Mouse (Mus musculus) limb, embryonic 14.5 days (tissue): ENCODE measurements around the gene Gpr55. TPM values are rescaled to one million over a fixed set of nuclear protein-coding genes. Genes with fewer than 3 reads are reported as not detected.

ENCODE experiments used
- ATAC-seq: fragments of 200-750 bp; cut with Nextera tagmentation; 2 replicates; pipeline ENCODE4 v1.8.0; 2017; ENCODE audit warnings: low read depth, moderate number of reproducible peaks, moderate TSS enrichment; ENCODE audit not compliant: low FRiP score
- DNase-seq: peaks from one replicate; pipeline ENCODE4 v3.0.0-alpha.2; 2015; ENCODE audit warnings: low spot score
- H3K27ac ChIP-seq: fragments of 300-500 bp; sonication (generic); replicated peaks from 2 replicates; pipeline ENCODE4 v1.5.1; 2014; ENCODE audit warnings: low read depth, mild to moderate bottlenecking, low read length, moderate library complexity, mixed read lengths
- H3K27me3 ChIP-seq: fragments of 300-500 bp; sonication (generic); 2 replicates; pipeline ENCODE4 v1.6.1; 2014; ENCODE audit warnings: low read length, mixed read lengths; ENCODE audit not compliant: control insufficient read depth, insufficient read depth
- H3K36me3 ChIP-seq: fragments of 300-500 bp; sonication (generic); 2 replicates; pipeline ENCODE4 v1.6.1; 2014; ENCODE audit warnings: mild to moderate bottlenecking, low read length, moderate library complexity, mixed read lengths; ENCODE audit not compliant: control insufficient read depth, insufficient read depth
- H3K4me1 ChIP-seq: fragments of 300-500 bp; sonication (generic); 2 replicates; pipeline ENCODE4 v1.6.1; 2014; ENCODE audit warnings: antibody characterized with exemption, low read length, mixed read lengths; ENCODE audit not compliant: control insufficient read depth, insufficient read depth
- H3K4me2 ChIP-seq: fragments of 300-500 bp; sonication (generic); replicated peaks from 2 replicates; pipeline ENCODE4 v1.6.1; 2014; ENCODE audit warnings: low read depth, mild to moderate bottlenecking, low read length, moderate library complexity; ENCODE audit not compliant: severe bottlenecking
- H3K4me3 ChIP-seq: fragments of 300-500 bp; sonication (generic); replicated peaks from 2 replicates; pipeline ENCODE4 v1.5.1; 2014; ENCODE audit warnings: low read length
- H3K9ac ChIP-seq: fragments of 300-500 bp; sonication (generic); 2 replicates; pipeline ENCODE4 v1.6.1; 2014; ENCODE audit warnings: mild to moderate bottlenecking, low read depth, low read length, moderate library complexity; ENCODE audit not compliant: severe bottlenecking
- H3K9me3 ChIP-seq: fragments of 300-500 bp; sonication (generic); 2 replicates; pipeline ENCODE4 v1.6.1; 2016; ENCODE audit warnings: low read length; ENCODE audit not compliant: control insufficient read depth
- POLR2A ChIP-seq: fragments of 200-500 bp; IDR thresholded peaks from 2 replicates; pipeline ENCODE4 v1.8.0; 2012; ENCODE audit warnings: inconsistent platforms, mild to moderate bottlenecking, moderate library complexity, borderline replicate concordance; ENCODE audit not compliant: insufficient read depth, insufficient read length; ENCODE audit errors: extremely low read depth
- WGBS: fragments of 180-500 bp; shearing (Covaris S2); extraction: QIAGEN DNeasy Blood & Tissue Kit; methylation state at CpG from one replicate; pipeline ENCODE4 v1.1.7; 2014; 5-methylcytosine and 5-hydroxymethylcytosine counted together
- polyA plus RNA-seq, 2 experiments: library from polyadenylated mRNA; depleted of rRNA in 1 of 2; stranded (reverse) in 1 of 2; unstranded in 1 of 2; fragments of >200 nt; fragmentation: Nextera tagmentation in 1 of 2; extraction: Ambion mirVana in 1 of 2; gene quantifications; 2 replicates each; pipeline versions ENCODE4 v1.2.1 to v1.2.3; 2012 to 2014

The Gpr55 gene
- polyA plus RNA-seq, 2 experiments, result 0.11 TPM; not detected in 1

GRCm38 (mm10) chr1:85985784-85986183, 25.0 kb upstream of the Gpr55 start:
- H3K9me3 ChIP-seq, result no peaks in the 10 kb centered on the region
- no peak for DNase-seq
- H3K27me3 ChIP-seq, result no peaks in the 10 kb centered on the region
- H3K4me2 ChIP-seq, result no peak overlapping the region
- no peak for ATAC-seq
- H3K4me1 ChIP-seq, result no peaks in the 10 kb centered on the region
- H3K27ac ChIP-seq, result no peak overlapping the region
- H3K4me3 ChIP-seq, result no peak overlapping the region
- 77% methylated on average over 3 of the region's 3 CpGs for WGBS
- no peak for TF ChIP-seq POLR2A
- H3K36me3 ChIP-seq, result no peaks in the 10 kb centered on the region
- H3K9ac ChIP-seq, result no peak overlapping the region

- Histone ChIP-seq H3K27me3 (no peaks in the 10 kb centered on the region), H3K36me3 (no peaks in the 10 kb centered on the region), H3K27ac (no peak overlapping the region), H3K4me1 (no peaks in the 10 kb centered on the region), H3K4me3 (no peak overlapping the region), H3K9ac (no peak overlapping the region), H3K9me3 (no peaks in the 10 kb centered on the region), H3K4me2 (no peak overlapping the region)
- WGBS, result 55% methylated on average over 7 of the region's 7 CpGs
- DNase-seq, result no peak
- ATAC-seq, result no peak
- no peak for TF ChIP-seq POLR2A
Observed at GRCm38 (mm10) chr1:85981738-85982357, 21.0 kb upstream of the Gpr55 start.

GRCm38 (mm10) chr1:85977709-85978108, 16.9 kb upstream of the Gpr55 start:
- WGBS, result 77% methylated on average over 3 of the region's 3 CpGs
- H3K36me3 ChIP-seq, result no peaks in the 10 kb centered on the region
- no peak for TF ChIP-seq POLR2A
- DNase-seq (no peak), ATAC-seq (no peak)
- no peaks in the 10 kb centered on the region for H3K9me3 ChIP-seq
- no peak overlapping the region for H3K27ac ChIP-seq
- H3K4me1 ChIP-seq, result no peaks in the 10 kb centered on the region
- no peak overlapping the region for H3K9ac ChIP-seq
- H3K4me3 ChIP-seq, result no peak overlapping the region
- H3K4me2 ChIP-seq, result no peak overlapping the region
- no peaks in the 10 kb centered on the region for H3K27me3 ChIP-seq

GRCm38 (mm10) chr1:85973468-85973877, 12.7 kb upstream of the Gpr55 start:
- H3K27ac ChIP-seq, result no peak overlapping the region
- peaks cover 9% of the 10 kb centered on the region for H3K4me1 ChIP-seq
- H3K4me3 ChIP-seq, result no peak overlapping the region
- H3K36me3 ChIP-seq, result no peaks in the 10 kb centered on the region
- no peaks in the 10 kb centered on the region for H3K9me3 ChIP-seq
- DNase-seq, result no peak
- H3K4me2 ChIP-seq, result no peak overlapping the region
- ATAC-seq, result no peak
- H3K27me3 ChIP-seq, result no peaks in the 10 kb centered on the region
- no peak for TF ChIP-seq POLR2A
- H3K9ac ChIP-seq, result no peak overlapping the region
- WGBS, result 83% methylated on average over 2 of the region's 2 CpGs

GRCm38 (mm10) chr1:85972341-85972740, 11.5 kb upstream of the Gpr55 start:
- no peak for TF ChIP-seq POLR2A
- no peak overlapping the region for H3K27ac ChIP-seq
- no peaks in the 10 kb centered on the region for H3K9me3 ChIP-seq
- ATAC-seq (no peak), DNase-seq (no peak)
- H3K4me3 ChIP-seq, result no peak overlapping the region
- no peak overlapping the region for H3K4me2 ChIP-seq
- WGBS, result 38% methylated on average over 3 of the region's 3 CpGs
- H3K4me1 ChIP-seq, result peaks cover 9% of the 10 kb centered on the region
- H3K9ac ChIP-seq, result no peak overlapping the region
- H3K36me3 ChIP-seq, result no peaks in the 10 kb centered on the region
- H3K27me3 ChIP-seq, result no peaks in the 10 kb centered on the region

- no peak for ATAC-seq
- DNase-seq, result no peak
- WGBS, result 89% methylated on average over 3 of the region's 3 CpGs
- H3K4me1 ChIP-seq, result peaks cover 9% of the 10 kb centered on the region
- H3K9me3 ChIP-seq, result no peaks in the 10 kb centered on the region
- H3K27ac ChIP-seq, result no peak overlapping the region
- H3K9ac ChIP-seq, result no peak overlapping the region
- H3K4me2 ChIP-seq, result no peak overlapping the region
- TF ChIP-seq POLR2A, result no peak
- H3K36me3 ChIP-seq, result no peaks in the 10 kb centered on the region
- H3K27me3 ChIP-seq, result no peaks in the 10 kb centered on the region
- no peak overlapping the region for H3K4me3 ChIP-seq
Observed at GRCm38 (mm10) chr1:85971070-85971469, 10.3 kb upstream of the Gpr55 start.
